Mouse (Mus musculus) hindbrain, embryonic 14.5 days (tissue): ENCODE results near the gene Mnd1. TPM values are rescaled to one million over a fixed set of nuclear protein-coding genes. Genes with fewer than 3 reads are reported as not detected.

Source experiments
- ATAC-seq: fragments of 200-750 bp; cut with Nextera tagmentation; 2 replicates; pipeline ENCODE4 v1.8.0; 2017; ENCODE audit warnings: moderate number of reproducible peaks, mild to moderate bottlenecking, moderate TSS enrichment, moderate library complexity; ENCODE audit not compliant: low FRiP score
- DNase-seq: peaks from one replicate; pipeline ENCODE4 v3.0.0-alpha.2; 2015; ENCODE audit warnings: low spot score
- H3K27ac ChIP-seq: fragments of 300-500 bp; sonication (generic); 2 replicates; pipeline ENCODE4 v1.5.1; 2014; ENCODE audit warnings: mild to moderate bottlenecking, moderate library complexity
- H3K27me3 ChIP-seq: fragments of 300-500 bp; sonication (generic); 2 replicates; pipeline ENCODE4 v1.6.1; 2014; ENCODE audit warnings: mild to moderate bottlenecking, low read length, mixed read lengths; ENCODE audit not compliant: control insufficient read depth, insufficient read depth
- H3K36me3 ChIP-seq: fragments of 300-500 bp; sonication (generic); replicated peaks from 2 replicates; pipeline ENCODE4 v1.6.1; 2014; ENCODE audit not compliant: control insufficient read depth, insufficient read depth
- H3K4me1 ChIP-seq: fragments of 300-500 bp; sonication (generic); replicated peaks from 2 replicates; pipeline ENCODE4 v1.6.1; 2014; ENCODE audit warnings: antibody characterized with exemption, low read length, mixed read lengths; ENCODE audit not compliant: control insufficient read depth, insufficient read depth
- H3K4me2 ChIP-seq: fragments of 300-500 bp; sonication (generic); replicated peaks from 2 replicates; pipeline ENCODE4 v1.6.1; 2014; ENCODE audit warnings: mild to moderate bottlenecking, moderate library complexity
- H3K4me3 ChIP-seq: fragments of 300-500 bp; sonication (generic); replicated peaks from 2 replicates; pipeline ENCODE4 v1.5.1; 2014; ENCODE audit warnings: mild to moderate bottlenecking, low read length
- H3K9ac ChIP-seq: fragments of 300-500 bp; sonication (generic); 2 replicates; pipeline ENCODE4 v1.6.1; 2014
- H3K9me3 ChIP-seq: fragments of 300-500 bp; sonication (generic); 2 replicates; pipeline ENCODE4 v1.6.1; 2016; ENCODE audit warnings: low read length; ENCODE audit not compliant: control insufficient read depth
- WGBS: fragments of 180-500 bp; shearing (Covaris S2); extraction: QIAGEN DNeasy Blood & Tissue Kit; methylation state at CpG from one replicate; pipeline ENCODE4 v1.1.7; 2014; 5-methylcytosine and 5-hydroxymethylcytosine counted together
- polyA plus RNA-seq: library from polyadenylated mRNA; unstranded; fragments of >200 nt; fragmentation: Nextera tagmentation; extraction: Ambion mirVana; gene quantifications from 2 replicates; pipeline ENCODE4 v1.2.1, GENCODE M21; 2014

Gene Mnd1
- polyA plus RNA-seq, 1 experiment from 2014 or later: 1.9 TPM

GRCm38 (mm10) chr3:84086337-84086736 is 69.2 kb downstream of the Mnd1 start:
- H3K4me1 ChIP-seq: no peaks in the 10 kb centered on the region

GRCm38 (mm10) chr3:84085429-84085828 is 70.2 kb downstream of the Mnd1 start:
- H3K36me3 ChIP-seq: no peaks in the 10 kb centered on the region
- no peaks in the 10 kb centered on the region for H3K4me1 ChIP-seq
- ATAC-seq (no peak), DNase-seq (no peak)
- H3K9me3 ChIP-seq: peaks cover 6% of the 10 kb centered on the region; the same call in 1 of the 2 replicates
- no peak overlapping the region for H3K9ac ChIP-seq
- WGBS: 63% methylated on average over 9 of the region's 9 CpGs
- no peak overlapping the region for H3K4me2 ChIP-seq
- no peaks in the 10 kb centered on the region for H3K27me3 ChIP-seq
- no peak overlapping the region for H3K4me3 ChIP-seq
- H3K27ac ChIP-seq: no peak overlapping the region

More at GRCm38 (mm10) chr3:84086337-84086736, 69.2 kb downstream of the Mnd1 start:
- H3K9ac ChIP-seq: no peak overlapping the region
- WGBS: 93% methylated on average over 7 of the region's 7 CpGs
- no peak overlapping the region for H3K4me2 ChIP-seq
- ATAC-seq: no peak
- no peak for DNase-seq
- no peak overlapping the region for H3K27ac ChIP-seq
- H3K4me3 ChIP-seq: no peak overlapping the region
- no peaks in the 10 kb centered on the region for H3K27me3 ChIP-seq
- H3K36me3 ChIP-seq: no peaks in the 10 kb centered on the region
- peaks cover 6% of the 10 kb centered on the region; the same call in 1 of the 2 replicates for H3K9me3 ChIP-seq

GRCm38 (mm10) chr3:84081208-84081722 is 74.3 kb downstream of the Mnd1 start:
- no peak overlapping the region for H3K4me3 ChIP-seq
- H3K27me3 ChIP-seq: no peaks in the 10 kb centered on the region
- WGBS: 94% methylated on average over 4 of the region's 4 CpGs
- no peak overlapping the region for H3K27ac ChIP-seq
- H3K9ac ChIP-seq: no peak overlapping the region
- no peak overlapping the region for H3K4me2 ChIP-seq
- no peak for DNase-seq
- H3K36me3 ChIP-seq: no peaks in the 10 kb centered on the region
- ATAC-seq: no peak
- peaks cover 6% of the 10 kb centered on the region; the same call in 1 of the 2 replicates for H3K9me3 ChIP-seq
- H3K4me1 ChIP-seq: no peaks in the 10 kb centered on the region

GRCm38 (mm10) chr3:84080074-84080473 is 75.5 kb downstream of the Mnd1 start:
- Histone ChIP-seq H3K4me3 (no peak overlapping the region), H3K27ac (no peak overlapping the region), H3K9ac (no peak overlapping the region), H3K4me2 (no peak overlapping the region), H3K36me3 (no peaks in the 10 kb centered on the region), H3K27me3 (no peaks in the 10 kb centered on the region), H3K9me3 (peaks cover 6% of the 10 kb centered on the region; the same call in 1 of the 2 replicates), H3K4me1 (no peaks in the 10 kb centered on the region)
- DNase-seq (no peak), ATAC-seq (no peak)
- 55% methylated on average over 7 of the region's 7 CpGs for WGBS

GRCm38 (mm10) chr3:84077505-84077904 is 78.1 kb downstream of the Mnd1 start:
- H3K4me1 ChIP-seq: no peaks in the 10 kb centered on the region
- no peaks in the 10 kb centered on the region for H3K27me3 ChIP-seq
- DNase-seq (no peak), ATAC-seq (no peak)
- H3K36me3 ChIP-seq: no peaks in the 10 kb centered on the region
- no peak overlapping the region for H3K4me3 ChIP-seq
- peaks cover 6% of the 10 kb centered on the region; the same call in 1 of the 2 replicates for H3K9me3 ChIP-seq
- WGBS: 90% methylated on average over 4 of the region's 4 CpGs
- no peak overlapping the region for H3K27ac ChIP-seq
- H3K9ac ChIP-seq: no peak overlapping the region
- H3K4me2 ChIP-seq: no peak overlapping the region

- WGBS: 72% methylated on average over 13 of the region's 13 CpGs
- DNase-seq: peak; percentile 16
- no peak overlapping the region for H3K9ac ChIP-seq
Observed at GRCm38 (mm10) chr3:84076543-84077332, 78.8 kb downstream of the Mnd1 start.

GRCm38 (mm10) chr3:84075516-84075915 is 80.1 kb downstream of the Mnd1 start:
- no peak for ATAC-seq
- Histone ChIP-seq H3K4me2 (no peak overlapping the region), H3K36me3 (no peaks in the 10 kb centered on the region), H3K4me3 (no peak overlapping the region), H3K9ac (no peak overlapping the region), H3K9me3 (no peaks in the 10 kb centered on the region), H3K4me1 (no peaks in the 10 kb centered on the region), H3K27ac (no peak overlapping the region), H3K27me3 (no peaks in the 10 kb centered on the region)
- DNase-seq: peak; percentile 11
- 81% methylated on average over 4 of the region's 4 CpGs for WGBS

More at GRCm38 (mm10) chr3:84076543-84077332, 78.8 kb downstream of the Mnd1 start:
- peaks cover under 1% of the 10 kb centered on the region; the same call in 1 of the 2 replicates for H3K9me3 ChIP-seq
- no peak for ATAC-seq
- H3K36me3 ChIP-seq: no peaks in the 10 kb centered on the region
- H3K27ac ChIP-seq: no peak overlapping the region
- H3K4me2 ChIP-seq: no peak overlapping the region
- no peaks in the 10 kb centered on the region for H3K27me3 ChIP-seq
- no peak overlapping the region for H3K4me3 ChIP-seq
- no peaks in the 10 kb centered on the region for H3K4me1 ChIP-seq

GRCm38 (mm10) chr3:84074777-84075176 is 80.8 kb downstream of the Mnd1 start:
- WGBS: 89% methylated on average over 2 of the region's 2 CpGs
- H3K9me3 ChIP-seq: no peaks in the 10 kb centered on the region
- no peak overlapping the region for H3K4me3 ChIP-seq
- H3K4me1 ChIP-seq: no peaks in the 10 kb centered on the region
- no peak for DNase-seq
- no peaks in the 10 kb centered on the region for H3K27me3 ChIP-seq
- H3K9ac ChIP-seq: no peak overlapping the region
- H3K4me2 ChIP-seq: no peak overlapping the region
- no peak for ATAC-seq
- no peak overlapping the region for H3K27ac ChIP-seq
- no peaks in the 10 kb centered on the region for H3K36me3 ChIP-seq

GRCm38 (mm10) chr3:84071641-84072040 is 83.9 kb downstream of the Mnd1 start:
- Histone ChIP-seq H3K27me3 (no peaks in the 10 kb centered on the region), H3K4me3 (no peak overlapping the region), H3K36me3 (no peaks in the 10 kb centered on the region), H3K9me3 (no peaks in the 10 kb centered on the region), H3K4me1 (no peaks in the 10 kb centered on the region), H3K9ac (no peak overlapping the region), H3K4me2 (no peak overlapping the region), H3K27ac (no peak overlapping the region)
- DNase-seq (no peak), ATAC-seq (no peak)
- 23% methylated on average over 2 of the region's 2 CpGs for WGBS
